Mouse (Mus musculus): Measurements from ENCODE around the gene Mical1.

Gene Mical1

DNA sequence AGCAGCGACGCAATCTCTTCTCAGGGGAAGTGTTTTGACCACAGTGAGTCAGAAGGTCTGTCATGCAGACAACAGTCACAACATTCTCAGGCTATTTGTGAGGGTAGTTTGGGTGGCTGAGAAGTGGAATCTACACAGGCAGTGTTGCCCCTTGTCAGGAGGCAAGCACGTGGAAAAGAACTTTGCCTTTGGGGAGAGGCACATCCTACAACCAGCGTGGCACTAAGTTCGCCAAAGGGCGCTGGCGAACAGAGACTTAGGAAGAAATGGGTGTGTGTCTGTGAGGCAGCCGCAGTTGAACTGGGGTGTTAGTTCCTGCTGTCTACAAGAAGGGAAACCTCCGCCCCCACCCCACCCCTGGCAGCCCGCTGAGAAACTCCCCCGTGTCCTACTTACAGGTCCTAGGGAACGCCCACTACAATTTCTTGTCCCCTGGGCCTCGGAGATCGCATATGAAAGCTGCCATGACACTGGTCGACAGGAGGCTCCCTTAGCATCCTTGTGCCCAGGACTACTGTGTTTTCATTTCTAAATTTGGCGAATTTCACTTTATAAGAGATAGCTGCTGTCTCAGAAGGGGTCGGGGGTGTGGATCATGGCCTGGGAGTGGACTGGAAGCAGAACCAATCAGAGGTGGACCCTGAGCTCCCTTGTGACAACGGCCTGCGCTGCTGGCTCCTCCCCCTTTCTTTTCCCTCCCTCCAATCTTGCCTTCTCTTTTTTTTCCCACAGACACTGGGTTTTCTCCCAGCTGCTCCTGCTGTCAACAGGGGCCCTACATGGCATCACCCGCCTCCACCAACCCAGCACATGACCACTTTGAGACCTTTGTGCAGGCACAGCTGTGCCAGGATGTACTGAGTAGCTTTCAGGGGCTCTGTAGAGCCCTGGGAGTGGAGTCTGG, 1.4 kb downstream of the Mical1 start:
- DNase-seq (ENCODE audit: low spot score in 2 of 2): peak; percentile 61 to 62

DNA sequence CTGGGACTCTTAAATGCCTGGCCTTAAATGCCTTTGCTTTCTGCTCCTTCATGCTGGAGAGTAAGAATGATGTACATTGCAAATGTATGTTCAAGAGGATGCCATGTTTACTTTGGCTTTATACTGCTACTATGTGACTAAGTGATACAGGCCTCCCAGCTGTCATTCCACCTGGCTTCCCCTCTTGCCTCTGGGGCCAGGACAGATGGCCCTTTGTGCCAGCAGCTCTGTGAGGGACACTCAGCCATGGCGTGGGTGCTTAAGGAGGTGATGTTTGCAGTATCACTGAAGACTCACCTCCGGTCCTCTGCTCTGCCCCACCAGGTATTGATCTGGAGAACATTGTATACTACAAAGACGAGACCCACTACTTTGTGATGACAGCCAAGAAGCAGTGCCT, 3.8 kb downstream of the Mical1 start:
- no peak for DNase-seq (ENCODE audit: low spot score in 2 of 2)

DNA sequence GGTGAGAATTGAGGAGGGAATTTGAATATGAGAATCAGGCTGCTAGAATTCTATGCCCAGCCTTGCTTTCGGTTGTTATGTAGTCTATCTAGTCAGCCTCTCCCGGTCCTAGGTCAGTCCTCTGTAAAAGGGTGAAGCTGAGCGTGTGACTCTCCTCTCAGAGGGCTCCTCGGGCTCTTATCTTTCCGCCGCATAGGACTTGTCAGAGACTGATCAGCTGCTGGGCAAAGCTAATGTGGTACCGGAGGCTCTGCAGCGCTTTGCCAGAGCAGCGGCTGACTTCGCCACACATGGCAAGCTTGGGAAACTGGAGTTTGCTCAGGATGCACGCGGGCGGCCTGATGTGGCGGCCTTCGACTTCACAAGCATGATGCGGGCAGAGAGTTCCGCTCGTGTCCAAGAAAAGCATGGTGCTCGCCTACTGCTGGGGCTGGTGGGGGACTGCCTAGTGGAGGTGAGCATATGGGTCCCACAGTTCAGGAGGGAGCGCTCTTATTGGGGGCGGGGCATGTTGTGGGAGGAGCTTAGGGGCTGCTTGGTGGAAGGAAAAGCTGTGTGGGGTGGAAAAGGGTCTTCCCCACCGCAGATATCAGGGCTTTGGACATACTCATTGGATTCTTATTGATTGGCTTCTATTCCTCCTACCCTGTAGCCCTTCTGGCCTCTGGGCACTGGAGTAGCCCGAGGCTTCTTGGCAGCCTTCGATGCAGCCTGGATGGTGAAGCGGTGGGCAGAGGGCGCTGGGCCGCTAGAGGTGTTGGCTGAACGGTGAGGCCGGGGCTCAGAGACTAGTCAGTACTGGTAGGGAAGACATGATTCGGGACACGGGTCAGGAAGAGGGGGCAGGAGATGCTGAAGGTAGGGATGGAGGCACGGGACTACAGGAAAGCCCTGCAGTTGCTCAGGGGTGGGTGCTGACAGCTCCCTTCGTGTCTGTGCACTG, 5.1 kb downstream of the Mical1 start:
- no peak for DNase-seq (ENCODE audit: low spot score in 2 of 2)

DNA sequence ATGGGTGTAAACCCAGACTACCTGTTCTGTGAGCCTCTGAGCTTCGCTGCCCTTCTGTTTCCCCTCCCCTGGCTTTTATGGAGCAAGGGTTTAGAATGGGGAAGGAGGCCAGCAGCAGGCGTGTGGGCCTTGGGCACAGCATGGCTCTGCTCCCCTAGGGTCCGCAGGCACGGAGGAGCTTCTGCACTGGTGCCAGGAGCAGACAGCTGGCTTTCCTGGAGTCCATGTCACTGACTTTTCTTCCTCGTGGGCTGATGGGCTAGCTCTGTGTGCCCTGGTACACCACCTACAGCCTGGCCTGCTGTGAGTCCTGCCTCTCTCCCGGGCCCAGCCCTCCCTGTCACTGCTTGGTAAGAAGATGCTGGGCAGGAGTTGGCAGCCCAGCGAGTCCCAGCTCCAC, 6.3 kb downstream of the Mical1 start:
- no peak for DNase-seq (ENCODE audit: low spot score in 2 of 2)

DNA sequence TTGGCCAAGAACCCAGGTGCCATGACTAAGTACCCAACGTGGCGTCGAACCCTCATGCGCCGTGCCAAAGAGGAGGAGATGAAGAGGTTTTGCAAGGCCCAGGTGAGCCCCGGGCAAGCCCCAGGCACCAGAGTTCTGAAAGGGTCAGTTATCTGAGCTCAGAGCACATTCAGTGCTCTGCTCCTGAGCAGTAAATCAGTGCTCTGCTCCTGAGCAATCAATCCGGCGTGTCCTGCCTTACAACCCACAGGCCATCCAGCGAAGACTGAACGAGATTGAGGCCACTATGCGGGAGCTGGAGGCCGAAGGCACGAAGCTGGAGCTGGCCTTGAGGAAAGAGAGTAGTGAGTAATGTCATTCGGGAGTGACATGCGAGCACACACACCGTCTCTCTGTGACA, 9.7 kb downstream of the Mical1 start:
- DNase-seq (ENCODE audit: low spot score in 2 of 2): no peak

DNA sequence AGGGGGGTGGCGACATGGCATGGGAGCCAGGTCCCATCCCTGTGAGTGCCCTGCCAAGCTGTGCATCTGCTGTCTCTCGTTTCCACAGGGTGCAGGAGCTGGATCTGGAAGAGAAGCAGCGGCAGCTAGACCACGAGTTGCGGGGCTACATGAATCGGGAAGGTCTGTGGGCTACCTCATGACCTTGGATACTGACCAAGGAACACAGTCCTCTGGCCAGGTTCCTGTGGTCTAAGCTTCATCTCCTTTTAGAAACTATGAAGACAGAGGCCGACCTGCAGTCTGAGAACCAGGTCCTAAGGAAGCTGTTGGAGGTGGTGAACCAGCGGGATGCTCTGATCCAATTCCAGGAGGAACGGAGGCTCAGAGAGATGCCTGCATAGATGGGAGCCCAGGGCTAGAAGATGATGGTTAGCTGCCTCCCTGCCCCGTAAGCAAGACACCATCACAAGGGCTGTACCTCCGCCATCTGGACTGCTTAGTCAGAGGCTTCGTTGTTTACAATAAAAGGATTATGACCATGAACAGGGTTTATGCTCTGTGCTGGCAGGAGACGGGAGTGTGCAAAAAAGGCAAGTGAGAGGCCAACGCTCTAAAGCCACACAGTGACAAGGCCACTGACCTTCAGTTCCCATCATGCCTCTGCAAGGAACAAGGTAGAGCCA, 10.5 kb downstream of the Mical1 start:
- DNase-seq (ENCODE audit: low spot score in 2 of 2): no peak

DNA sequence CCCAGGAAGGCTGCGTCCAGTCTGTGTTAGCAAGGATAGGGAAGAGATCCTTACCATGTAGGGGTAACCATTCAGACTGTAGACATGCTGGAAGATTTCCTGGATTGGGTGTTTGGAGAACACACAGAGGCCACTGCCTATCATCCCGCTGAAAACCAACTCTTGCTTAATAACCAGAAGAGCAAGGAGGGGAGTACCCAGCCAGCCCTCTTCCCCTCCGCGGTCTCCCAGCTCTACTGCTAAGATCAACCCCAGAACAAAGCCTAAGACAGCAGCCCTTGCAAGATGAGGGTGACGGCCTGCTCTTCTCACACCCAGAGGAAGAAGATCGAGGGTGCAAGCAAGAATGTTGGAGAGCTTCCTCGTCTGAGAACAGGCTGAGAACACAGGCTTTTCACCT, 12.8 kb downstream of the Mical1 start:
- DNase-seq (ENCODE audit: low spot score in 2 of 2): no peak

DNA sequence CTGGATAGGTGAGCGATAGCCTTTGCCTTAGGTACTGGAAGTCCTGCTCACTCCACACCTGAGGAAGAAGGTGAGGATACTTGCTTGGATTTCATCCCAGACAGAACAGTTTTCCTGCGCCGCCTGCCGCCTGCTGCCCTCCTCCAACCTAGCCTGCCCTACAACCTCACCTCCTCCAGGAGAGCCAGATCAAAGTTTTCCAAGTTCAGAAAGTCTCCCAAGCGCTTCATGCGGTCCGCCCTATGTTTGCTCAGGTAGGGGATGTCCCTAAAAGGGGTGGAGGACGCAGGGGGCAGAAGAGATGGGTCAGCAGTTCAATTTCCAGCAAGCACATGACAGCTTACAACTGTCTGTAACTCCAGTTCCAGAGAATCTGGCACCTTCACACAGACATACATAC, 13.2 kb downstream of the Mical1 start:
- DNase-seq (ENCODE audit: low spot score in 2 of 2): no peak

DNA sequence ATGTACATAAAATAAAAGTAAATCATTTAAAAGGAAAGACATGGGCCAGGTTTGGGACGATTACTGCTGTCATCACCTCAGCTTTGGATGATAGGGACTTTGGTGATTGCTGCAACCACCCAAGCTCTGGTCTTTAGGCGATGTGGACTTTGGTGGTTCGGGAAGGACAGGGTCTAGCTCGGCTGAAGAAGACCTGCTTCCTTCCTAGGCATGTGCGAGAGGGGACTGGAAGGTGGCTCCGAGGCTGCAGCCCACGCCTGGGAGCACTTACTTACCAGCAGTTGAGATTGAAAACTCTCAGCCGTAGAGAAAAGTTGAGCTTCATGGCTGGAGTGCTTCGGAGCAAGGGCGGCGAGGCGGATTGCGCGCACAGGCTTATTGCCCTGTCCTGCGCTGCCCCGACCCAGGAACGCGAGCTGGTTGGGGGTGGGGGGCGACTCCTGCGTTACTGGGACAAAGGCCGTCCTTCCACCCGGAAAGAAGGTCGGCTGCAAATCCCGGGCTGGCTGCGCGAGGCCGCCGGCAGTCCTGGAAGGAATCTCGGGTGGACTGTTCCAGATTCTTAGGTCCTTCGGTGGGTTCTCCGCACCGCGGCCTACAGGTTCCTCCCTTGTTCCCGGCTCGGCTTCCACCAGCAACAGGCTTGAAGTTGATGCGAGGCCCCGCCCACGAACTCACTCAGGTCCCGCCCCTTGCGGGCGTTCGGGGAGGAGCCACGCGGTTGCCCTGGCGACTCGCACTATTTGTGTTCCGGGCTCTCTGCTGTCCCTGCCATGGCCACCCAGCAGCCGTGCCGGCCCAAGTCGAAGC, 13.8 kb downstream of the Mical1 start, which contains the start of the genes Smpd2 and Ppil6:
Smpd2 (minus strand) TSS at position 662 of the 810 bp plus-strand sequence.
Ppil6 (plus strand) TSS at position 732 of the 810 bp plus-strand sequence.
- peak; percentile 91 to 92 for DNase-seq (ENCODE audit: low spot score in 2 of 2)

DNA sequence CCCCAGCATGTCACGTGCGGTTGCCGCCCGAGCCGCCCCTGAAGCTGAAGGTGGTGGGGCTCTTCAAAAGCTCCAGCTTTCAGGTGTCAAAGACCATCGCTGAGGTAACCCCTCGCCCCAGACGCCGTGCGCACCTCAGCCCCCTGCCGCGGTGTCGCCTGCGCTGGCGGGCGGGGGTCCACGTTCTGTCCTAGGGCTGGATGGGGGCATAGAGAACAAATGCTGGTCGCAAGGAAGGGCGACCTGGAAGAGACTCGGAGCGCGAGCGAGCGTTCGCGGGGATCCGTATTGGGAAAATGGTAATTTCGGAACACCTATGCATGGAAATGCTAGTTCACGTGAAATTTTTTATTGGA, 14.4 kb downstream of the Mical1 start:
- no peak for DNase-seq (ENCODE audit: low spot score in 2 of 2)

DNA sequence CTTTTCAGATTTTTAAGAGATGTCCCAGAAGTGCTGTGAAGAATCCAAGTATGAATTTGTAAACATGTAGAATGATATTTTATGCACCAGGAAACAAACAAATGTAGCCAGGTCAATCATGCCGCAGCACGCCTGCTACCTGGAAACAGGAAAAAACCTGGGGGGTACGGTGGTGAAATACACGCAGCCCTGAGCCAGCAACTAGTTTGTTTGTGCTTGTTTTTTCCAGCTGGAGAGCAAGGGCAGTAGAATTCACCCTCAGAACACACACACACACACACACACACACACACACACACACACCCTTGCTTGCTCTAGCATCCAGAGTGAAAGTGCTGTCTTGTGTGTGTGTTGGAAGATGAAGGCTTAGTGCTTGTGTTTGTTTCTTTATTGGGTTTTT, 15.0 kb downstream of the Mical1 start:
- DNase-seq (ENCODE audit: low spot score in 2 of 2): no peak

DNA sequence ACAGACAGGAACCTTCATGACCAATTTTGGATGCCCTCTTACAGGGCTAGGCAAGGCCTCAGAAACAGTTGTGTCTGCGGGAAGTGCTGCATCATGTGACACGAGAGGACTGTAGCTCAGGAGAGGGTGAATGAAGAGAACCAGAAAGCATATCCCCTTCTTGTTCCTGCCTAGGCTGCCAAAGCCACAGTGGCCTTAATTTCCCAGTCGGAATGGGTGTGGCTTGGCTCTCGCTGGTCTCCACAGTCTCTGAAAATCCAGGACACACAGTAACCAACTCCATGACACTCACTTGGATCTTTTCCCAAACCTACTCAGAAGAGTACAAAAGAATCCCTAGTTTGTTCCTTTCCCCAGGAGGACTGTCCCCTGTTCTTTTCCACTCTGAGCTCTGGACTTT, 24.8 kb downstream of the Mical1 start:
- no peak for DNase-seq (ENCODE audit: low spot score in 2 of 2)

DNA sequence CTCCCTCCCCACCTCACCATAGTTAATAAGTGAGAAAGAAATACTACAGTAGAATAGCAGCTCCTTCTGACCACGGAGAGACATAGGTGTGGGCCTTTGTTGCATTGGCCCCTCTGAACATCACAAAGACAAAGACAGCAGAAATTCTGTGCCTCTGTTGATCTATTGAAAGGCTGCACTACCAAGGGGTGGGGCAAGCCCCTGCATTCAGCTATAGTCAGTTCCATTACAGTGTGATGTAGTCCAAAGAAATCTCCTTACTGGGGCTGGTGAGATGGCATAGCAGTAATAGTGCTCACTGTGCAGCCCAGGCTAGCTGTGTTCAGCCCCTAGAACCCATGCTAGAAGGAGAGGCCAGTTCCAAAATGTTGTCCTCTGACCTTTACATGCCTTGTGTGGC, 28.9 kb downstream of the Mical1 start:
- no peak for DNase-seq (ENCODE audit: low spot score in 2 of 2)

DNA sequence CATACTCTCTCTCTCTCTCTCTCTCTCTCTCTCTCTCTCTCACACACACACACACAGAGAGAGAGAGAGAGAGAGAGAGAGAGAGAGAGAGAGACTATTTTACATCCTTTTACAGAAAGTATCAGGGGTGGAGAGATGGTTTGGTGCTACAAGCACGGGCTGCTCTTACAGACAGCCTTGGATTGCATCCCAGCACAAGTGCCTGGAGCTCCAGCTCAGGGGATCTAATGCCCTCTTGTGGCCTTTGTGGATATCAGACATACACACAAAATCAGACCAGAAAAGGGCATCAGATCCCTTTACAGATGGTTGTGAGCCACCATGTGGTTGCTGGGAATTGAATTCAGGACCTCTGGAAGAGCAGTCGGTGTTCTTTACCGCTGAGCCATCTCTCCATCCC, 29.3 kb downstream of the Mical1 start:
- peak; percentile 58 to 64 for DNase-seq (ENCODE audit: low spot score in 2 of 2)

DNA sequence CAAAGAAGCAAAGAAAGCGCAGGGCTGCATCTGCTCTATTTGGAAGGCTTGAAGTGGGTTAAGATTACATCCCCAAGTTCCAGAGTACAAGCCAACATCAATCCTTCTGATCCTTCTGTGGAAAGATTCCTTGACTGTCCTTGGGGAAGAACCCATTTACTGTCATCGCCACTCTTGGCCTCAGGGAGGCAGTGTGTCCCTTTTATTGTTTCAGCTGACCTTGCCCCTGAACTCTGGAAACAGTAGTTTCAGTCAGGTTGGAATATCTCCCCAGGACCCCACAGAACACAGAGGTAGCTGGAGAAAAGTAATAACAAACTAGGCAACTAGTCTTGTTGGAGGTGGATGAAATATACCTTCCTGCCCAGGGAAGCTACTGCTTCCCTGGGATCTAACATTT, 33.0 kb downstream of the Mical1 start:
- no peak for DNase-seq (ENCODE audit: low spot score in 2 of 2)

DNA sequence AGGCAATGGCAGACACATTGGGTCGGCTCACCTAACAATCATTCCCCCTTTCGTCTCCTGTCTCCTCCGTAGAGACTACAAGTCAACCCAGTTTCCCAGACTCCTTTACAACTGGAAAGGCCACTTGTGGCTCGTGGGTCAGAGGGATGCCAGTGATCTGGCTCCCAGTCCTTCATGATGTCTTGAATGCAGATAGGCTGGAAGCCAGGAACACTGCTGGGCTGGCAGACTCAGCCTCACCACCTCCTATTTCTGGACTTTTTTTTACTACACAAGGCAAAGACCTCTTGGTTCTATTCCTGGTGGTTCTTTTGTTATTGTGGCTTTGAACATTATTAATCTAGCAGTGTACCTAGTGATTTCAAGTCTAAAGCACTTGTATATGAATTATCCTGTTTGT, 38.2 kb downstream of the Mical1 start:
- no peak for DNase-seq (ENCODE audit: low spot score in 2 of 2)

DNA sequence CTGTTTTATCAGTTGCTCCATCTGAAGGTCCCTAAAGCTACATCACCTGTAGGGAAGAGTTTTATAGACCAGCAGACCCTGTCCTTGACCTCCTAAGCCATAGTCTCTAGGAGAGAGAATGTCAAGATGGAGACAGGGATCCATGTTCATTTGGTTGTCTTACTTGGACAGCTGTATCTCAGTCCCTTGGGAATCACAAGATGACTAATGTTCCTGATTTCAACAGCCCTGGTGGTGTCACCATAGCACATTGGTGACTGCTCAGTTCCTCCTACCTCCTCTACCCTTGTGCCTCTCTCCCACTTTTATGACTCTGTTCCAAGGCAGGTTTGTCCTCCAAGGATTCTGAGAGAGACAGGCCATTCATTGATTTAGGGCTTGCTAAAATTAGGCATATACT, 38.8 kb downstream of the Mical1 start:
- DNase-seq (ENCODE audit: low spot score in 2 of 2): no peak

DNA sequence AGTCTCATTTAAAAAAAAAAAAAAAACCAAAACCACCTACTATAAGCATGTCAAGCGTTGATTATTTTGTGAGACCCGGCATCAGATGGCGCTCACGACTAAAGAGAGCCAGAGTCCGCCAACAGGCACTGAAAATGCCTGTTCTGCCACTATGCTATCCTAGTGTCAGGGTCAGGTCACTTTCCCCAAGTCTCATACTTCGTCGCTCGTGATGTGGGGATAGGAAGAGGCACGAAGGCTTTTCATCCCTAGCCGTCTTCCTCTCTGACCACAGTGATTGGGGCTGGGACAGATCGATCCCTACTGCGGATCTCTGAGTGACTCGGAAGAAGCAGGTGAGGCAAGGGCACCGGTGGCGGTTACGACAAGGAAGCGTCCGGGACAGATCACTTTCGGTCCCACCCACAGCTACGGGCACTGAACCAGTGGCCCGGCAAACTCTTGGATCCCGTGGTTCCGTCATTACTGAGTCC, 42.4 kb downstream of the Mical1 start:
- peak; percentile 85 to 88 for DNase-seq (ENCODE audit: low spot score in 2 of 2)

DNA sequence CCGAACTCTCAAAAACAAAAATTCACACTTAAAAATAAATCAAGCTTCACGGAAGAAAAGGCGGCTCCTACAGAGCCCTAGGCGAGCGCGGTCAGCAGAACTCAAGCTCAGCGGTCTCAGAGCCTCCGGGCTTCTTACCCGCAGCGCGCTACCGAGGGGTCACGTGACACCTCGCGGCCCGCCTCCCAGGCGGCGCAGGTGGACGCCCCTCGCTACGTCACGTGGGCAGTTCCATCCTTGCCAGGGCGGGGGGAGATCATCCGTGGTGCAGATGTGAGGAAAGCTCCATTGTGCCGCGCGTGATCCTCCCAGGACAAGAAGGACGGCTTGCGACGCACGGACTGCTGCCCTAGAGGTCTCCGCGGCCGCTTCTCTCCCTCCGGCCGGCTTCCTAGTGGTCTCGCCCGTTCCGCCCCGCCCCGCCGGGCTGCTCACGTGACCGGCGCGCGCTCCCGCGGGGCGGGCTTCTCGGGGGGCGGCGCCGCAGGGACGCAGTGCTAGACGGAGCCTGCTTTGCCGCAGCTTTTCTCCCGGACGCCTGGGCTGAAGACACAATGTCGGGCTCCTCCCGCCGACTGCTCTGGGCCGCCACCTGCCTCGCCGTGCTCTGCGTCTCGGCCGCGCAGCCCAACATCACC, 43.0 kb downstream of the Mical1 start, which contains the start of gene Cd164:
Cd164 (plus strand) TSS at position 434 of the 638 bp plus-strand sequence.
- peak; percentile 89 for DNase-seq (ENCODE audit: low spot score in 2 of 2)

DNA sequence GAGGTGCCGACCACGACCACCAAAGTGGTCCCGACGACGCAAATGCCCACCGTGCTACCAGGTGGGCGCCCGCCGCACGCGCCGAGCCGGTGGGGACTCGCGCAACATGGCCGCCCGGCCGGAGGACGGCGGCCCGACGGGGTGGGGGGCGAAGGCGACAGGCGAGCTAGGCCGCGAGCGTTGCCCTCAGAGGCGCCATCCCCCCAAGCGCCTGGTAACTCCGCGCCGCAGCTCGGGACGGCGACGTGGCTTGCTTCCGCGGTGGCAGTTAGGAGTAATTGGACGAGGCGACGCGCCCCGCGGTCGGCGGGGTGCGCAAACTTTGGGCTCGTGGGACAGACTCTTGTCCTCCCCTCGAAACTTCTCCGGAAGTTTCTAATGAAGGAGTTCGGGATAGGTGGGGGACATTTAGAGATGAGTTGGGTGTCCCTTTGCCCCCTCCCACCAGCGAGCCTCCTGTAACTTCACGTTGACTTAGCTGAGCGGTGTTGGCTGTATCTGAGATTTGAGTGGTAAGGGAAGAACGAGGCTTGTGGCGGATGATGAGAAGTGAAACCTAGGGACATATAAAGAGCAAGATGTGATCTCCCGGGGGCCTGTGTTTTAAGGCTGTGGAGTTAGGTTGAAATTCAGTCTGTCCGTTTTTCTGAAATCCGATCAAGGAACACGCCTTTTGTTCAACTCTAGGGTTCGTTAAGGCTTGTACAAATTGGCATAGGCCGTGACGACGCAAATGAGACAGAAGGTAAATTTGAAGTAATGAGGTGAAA, 43.7 kb downstream of the Mical1 start:
- DNase-seq (ENCODE audit: low spot score in 2 of 2): peak; percentile 59 to 64

Measured in spleen, postnatal 36 days (tissue).